ENCODE assay signal across 23 mouse cellular contexts in the genomic region with DNA sequence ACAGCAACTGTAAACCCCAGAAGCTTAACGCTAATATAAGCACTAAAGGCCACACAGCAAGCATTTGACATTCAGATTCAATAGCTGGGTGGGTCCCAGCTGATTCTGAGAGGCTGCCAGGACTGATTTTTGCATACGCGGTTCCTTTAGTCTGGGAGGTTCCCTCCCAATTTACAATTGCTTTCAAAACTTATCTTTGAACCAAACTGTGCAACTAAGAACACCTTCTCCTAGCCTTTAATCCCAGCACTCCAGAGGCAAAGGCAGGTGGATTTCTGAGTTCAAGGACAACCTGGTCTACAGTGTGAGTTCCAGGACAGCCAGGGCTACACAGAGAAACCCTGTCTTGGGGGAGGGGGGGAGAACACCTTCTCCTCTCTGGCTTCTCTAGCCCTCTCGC. TPM values are rescaled to one million over a fixed set of nuclear protein-coding genes. Genes with fewer than 3 reads are reported as not detected.
"Had no signal": no experiment of that assay in that cellular context is flagged by ENCODE, and none has a peak within 500 bp of the region (broad histone marks: within the 10 kb centered on the region; RNA-seq: fewer than 3 reads in every experiment).

No protein-coding gene starts in this region.

- H3K36me3 ChIP-seq: midbrain, embryonic 12.5 days; midbrain, embryonic 15.5 days; neural tube, embryonic 12.5 days; neural tube, embryonic 15.5 days had no signal

- H3K27ac ChIP-seq: kidney, embryonic 15.5 days; limb, embryonic 12.5 days; limb, embryonic 15.5 days; liver, embryonic 14.5 days; macrophage; midbrain, embryonic 12.5 days; midbrain, embryonic 15.5 days; neural tube, embryonic 12.5 days; neural tube, embryonic 15.5 days; stomach, postnatal 0 days had no signal

- DNase-seq: kidney, postnatal 14 days; kidney, postnatal 4 days; left cerebral cortex, postnatal 4 days; liver, postnatal 0 days; lung, embryonic 14.5 days; right cerebral cortex, adult 18-20 months; right cerebral cortex, postnatal 14 days; right cerebral cortex, postnatal 4 days; thymus, adult 18-20 months; thymus, postnatal 14 days; thymus, postnatal 4 days had no signal

- ATAC-seq: liver, postnatal 0 days; lung, postnatal 0 days; midbrain, embryonic 15.5 days had no signal

- H3K4me3 ChIP-seq: kidney, embryonic 15.5 days; limb, embryonic 12.5 days; limb, embryonic 15.5 days; midbrain, embryonic 12.5 days; midbrain, embryonic 15.5 days; neural tube, embryonic 12.5 days; neural tube, embryonic 15.5 days had no signal

- H3K9ac ChIP-seq: kidney, embryonic 15.5 days; limb, embryonic 12.5 days; limb, embryonic 15.5 days; liver, embryonic 14.5 days; liver, postnatal 0 days; lung, embryonic 14.5 days; midbrain, embryonic 12.5 days; midbrain, embryonic 15.5 days; neural tube, embryonic 12.5 days; neural tube, embryonic 15.5 days had no signal

- H3K9me3 ChIP-seq: kidney, embryonic 15.5 days; limb, embryonic 12.5 days; limb, embryonic 15.5 days; midbrain, embryonic 12.5 days; midbrain, embryonic 15.5 days; neural tube, embryonic 12.5 days; neural tube, embryonic 15.5 days had no signal

- H3K27me3 ChIP-seq: kidney, embryonic 15.5 days; limb, embryonic 12.5 days; limb, embryonic 15.5 days; midbrain, embryonic 12.5 days; midbrain, embryonic 15.5 days; neural tube, embryonic 12.5 days; neural tube, embryonic 15.5 days had no signal

RNA-seq across cellular contexts. Expression of gene Hspb3, which starts 55.7 kb away (rescaled TPM):
- polyA plus RNA-seq: liver, embryonic 14.5 days; liver, postnatal 0 days; lung, embryonic 14.5 days; macrophage; midbrain, embryonic 12.5 days; midbrain, embryonic 15.5 days; stomach, embryonic 14.5 days; stomach, postnatal 0 days had no signal
